Mouse (Mus musculus) midbrain, embryonic 14.5 days (tissue): ENCODE data around the gene Chkb. TPM values are rescaled to one million over a fixed set of nuclear protein-coding genes. Genes with fewer than 3 reads are reported as not detected.

Experiments
- ATAC-seq: fragments of 200-750 bp; cut with Nextera tagmentation; 2 replicates; pipeline ENCODE4 v1.8.0; 2017; ENCODE audit warnings: moderate number of reproducible peaks, moderate library complexity; ENCODE audit not compliant: low FRiP score, low TSS enrichment
- DNase-seq: peaks from one replicate; pipeline ENCODE4 v3.0.0-alpha.2; 2015
- H3K27ac ChIP-seq: fragments of 300-500 bp; sonication (generic); replicated peaks from 2 replicates; pipeline ENCODE4 v1.5.1; 2014; ENCODE audit warnings: mild to moderate bottlenecking, low read depth, low read length, moderate library complexity
- H3K27me3 ChIP-seq: fragments of 300-500 bp; sonication (generic); 2 replicates; pipeline ENCODE4 v1.6.1; 2014; ENCODE audit warnings: low read length, control low read depth, mixed read lengths; ENCODE audit not compliant: control insufficient read depth, insufficient read depth
- H3K36me3 ChIP-seq: fragments of 300-500 bp; sonication (generic); 2 replicates; pipeline ENCODE4 v1.6.1; 2014; ENCODE audit warnings: low read length, control low read depth; ENCODE audit not compliant: control insufficient read depth, insufficient read depth
- H3K4me1 ChIP-seq: fragments of 300-500 bp; sonication (generic); 2 replicates; pipeline ENCODE4 v1.6.1; 2014; ENCODE audit warnings: mild to moderate bottlenecking, antibody characterized with exemption, low read length, control low read depth; ENCODE audit not compliant: control insufficient read depth, insufficient read depth
- H3K4me2 ChIP-seq: fragments of 300-500 bp; sonication (generic); 2 replicates; pipeline ENCODE4 v1.6.1; 2014; ENCODE audit warnings: mild to moderate bottlenecking, low read length, moderate library complexity
- H3K4me3 ChIP-seq: fragments of 300-500 bp; sonication (generic); replicated peaks from 2 replicates; pipeline ENCODE4 v1.5.1; 2014; ENCODE audit warnings: low read depth, low read length
- H3K9ac ChIP-seq: fragments of 300-500 bp; sonication (generic); replicated peaks from 2 replicates; pipeline ENCODE4 v1.6.1; 2014; ENCODE audit warnings: mild to moderate bottlenecking, low read length, moderate library complexity
- H3K9me3 ChIP-seq: fragments of 300-500 bp; sonication (generic); 2 replicates; pipeline ENCODE4 v1.6.1; 2016; ENCODE audit warnings: low read length, control low read depth, mixed read lengths; ENCODE audit not compliant: control insufficient read depth
- WGBS: fragments of 180-500 bp; shearing (Covaris S2); extraction: QIAGEN DNeasy Blood & Tissue Kit; methylation state at CpG from one replicate; pipeline ENCODE4 v1.1.7; 2014; 5-methylcytosine and 5-hydroxymethylcytosine counted together
- polyA plus RNA-seq: library from polyadenylated mRNA; unstranded; fragments of >200 nt; fragmentation: Nextera tagmentation; extraction: Ambion mirVana; gene quantifications from 2 replicates; pipeline ENCODE4 v1.2.1, GENCODE M21; 2014

Chkb gene
- polyA plus RNA-seq, 1 experiment from 2014 or later: 76.3 TPM

DNA sequence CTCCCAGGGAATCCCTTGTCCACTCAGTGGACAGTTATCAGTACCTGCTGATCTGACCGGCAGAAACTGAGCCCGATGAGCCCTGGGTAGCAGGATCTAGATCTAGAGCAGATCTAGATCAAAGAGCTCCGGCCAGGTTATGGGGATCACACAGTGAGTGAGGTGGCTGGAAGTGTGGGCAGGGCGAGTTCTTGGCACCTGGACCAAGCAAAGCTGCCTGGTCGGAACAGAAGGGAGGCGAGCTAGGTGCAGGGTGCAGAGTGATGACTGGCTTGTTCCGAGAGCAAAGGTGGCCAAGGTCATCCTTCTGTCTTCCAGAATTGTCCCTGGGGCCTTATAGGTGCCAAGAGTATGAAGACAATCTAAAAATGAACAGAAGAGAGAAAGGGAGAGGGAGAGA is 30.1 kb upstream of the Chkb start:
- Histone ChIP-seq H3K4me2 (no peak overlapping the region), H3K9me3 (no peaks in the 10 kb centered on the region), H3K4me1 (peaks cover 18% of the 10 kb centered on the region), H3K9ac (no peak overlapping the region), H3K27ac (no peak overlapping the region), H3K4me3 (no peak overlapping the region), H3K36me3 (peaks cover 77% of the 10 kb centered on the region), H3K27me3 (no peaks in the 10 kb centered on the region)
- no peak for ATAC-seq
- whole genome bisulfite sequencing: 93% methylated on average over 7 of the region's 7 CpGs
- DNase-seq: no peak

DNA sequence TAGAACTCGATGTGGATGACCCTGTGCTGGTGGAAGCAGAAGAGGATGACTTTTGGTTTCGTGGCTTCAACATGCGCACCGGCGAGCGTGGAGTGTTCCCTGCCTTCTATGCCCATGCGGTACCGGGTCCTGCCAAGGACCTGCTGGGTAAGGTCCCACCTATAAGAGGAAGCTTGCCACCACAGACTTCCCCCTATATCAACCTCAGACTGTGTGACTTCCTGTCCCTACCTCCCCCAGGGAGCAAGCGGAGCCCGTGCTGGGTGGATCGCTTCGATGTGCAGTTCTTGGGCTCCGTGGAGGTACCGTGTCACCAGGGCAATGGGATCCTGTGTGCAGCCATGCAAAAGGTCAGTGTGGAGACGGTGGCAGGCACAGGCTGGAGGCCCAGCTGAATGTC is 29.2 kb upstream of the Chkb start:
- no peaks in the 10 kb centered on the region for H3K9me3 ChIP-seq
- no peak overlapping the region for H3K4me3 ChIP-seq
- H3K4me1 ChIP-seq: peaks cover 15% of the 10 kb centered on the region
- WGBS: 94% methylated on average over 15 of the region's 15 CpGs
- no peak overlapping the region for H3K4me2 ChIP-seq
- no peak overlapping the region for H3K9ac ChIP-seq
- no peak for DNase-seq
- no peak for ATAC-seq
- no peaks in the 10 kb centered on the region for H3K27me3 ChIP-seq
- peaks cover 77% of the 10 kb centered on the region for H3K36me3 ChIP-seq
- no peak overlapping the region for H3K27ac ChIP-seq

DNA sequence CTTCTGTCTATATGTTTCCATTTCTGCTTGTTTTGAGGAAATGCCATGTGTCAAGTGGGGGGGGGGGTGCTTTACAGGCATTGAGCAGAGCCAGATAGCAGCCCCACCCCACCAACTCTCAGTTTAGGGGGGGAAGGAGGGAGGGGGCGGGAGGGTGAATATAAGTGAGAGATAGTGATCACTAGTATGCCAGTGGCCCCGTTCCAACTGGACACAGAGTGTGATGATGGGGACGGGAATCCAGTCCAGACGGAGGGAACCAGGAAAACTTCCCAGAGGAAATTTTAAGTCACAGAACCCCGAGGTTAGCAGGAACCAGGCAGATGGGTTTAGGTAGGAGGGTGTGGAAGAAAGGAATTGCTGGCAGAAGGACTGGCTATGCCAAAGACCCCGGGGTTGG is 25.9 kb upstream of the Chkb start:
- ATAC-seq (no peak), DNase-seq (no peak)
- H3K4me2 ChIP-seq: peak overlapping the region; percentile 92
- peak overlapping the region; percentile 81 for H3K9ac ChIP-seq
- H3K4me1 ChIP-seq: peaks cover 21% of the 10 kb centered on the region
- peak overlapping the region; percentile 82 for H3K4me3 ChIP-seq
- no peaks in the 10 kb centered on the region for H3K9me3 ChIP-seq
- 0 out of 2 replicates have a peak, but pooled peaks cover 4% of the 10 kb centered on the region for H3K27me3 ChIP-seq
- H3K27ac ChIP-seq: no peak overlapping the region
- WGBS: 79% methylated on average over 6 of the region's 6 CpGs
- peaks cover 47% of the 10 kb centered on the region for H3K36me3 ChIP-seq

GRCm38 (mm10) chr15:89454857-89455256 is 25.1 kb upstream of the Chkb start:
- Histone ChIP-seq H3K9ac (peak overlapping the region; percentile 81), H3K27me3 (0 out of 2 replicates have a peak, but pooled peaks cover 4% of the 10 kb centered on the region), H3K9me3 (no peaks in the 10 kb centered on the region), H3K4me2 (peak overlapping the region; percentile 92), H3K27ac (peak overlapping the region; percentile 90), H3K4me1 (peaks cover 21% of the 10 kb centered on the region), H3K4me3 (peak overlapping the region; percentile 82), H3K36me3 (peaks cover 39% of the 10 kb centered on the region)
- 11% methylated on average over 5 of the region's 6 CpGs for WGBS
- ATAC-seq (0 out of 2 replicates have a peak, but pooled peaks have one; percentile 32), DNase-seq (no peak)

GRCm38 (mm10) chr15:89453865-89454478 is 24.3 kb upstream of the Chkb start, which contains the start of gene Mapk8ip2:
TSS of gene Mapk8ip2 (plus strand) at chr15:89453913.
- under 1% methylated on average over 53 of the region's 53 CpGs for WGBS
- Histone ChIP-seq H3K9me3 (no peaks in the 10 kb centered on the region), H3K27me3 (0 out of 2 replicates have a peak, but pooled peaks cover 4% of the 10 kb centered on the region), H3K27ac (peak within 1 kb of the TSS; percentile 90), H3K4me3 (peak within 1 kb of the TSS; percentile 82), H3K4me2 (peak within 1 kb of the TSS; percentile 92), H3K9ac (peak within 1 kb of the TSS; percentile 81), H3K4me1 (peaks cover 21% of the 10 kb centered on the region), H3K36me3 (peaks cover 32% of the 10 kb centered on the region)
- DNase-seq: peak; percentile 83
- peak; percentile 78 for ATAC-seq

GRCm38 (mm10) chr15:89452906-89453864 is 23.5 kb upstream of the Chkb start:
- WGBS: 5% methylated on average over 24 of the region's 24 CpGs

DNA sequence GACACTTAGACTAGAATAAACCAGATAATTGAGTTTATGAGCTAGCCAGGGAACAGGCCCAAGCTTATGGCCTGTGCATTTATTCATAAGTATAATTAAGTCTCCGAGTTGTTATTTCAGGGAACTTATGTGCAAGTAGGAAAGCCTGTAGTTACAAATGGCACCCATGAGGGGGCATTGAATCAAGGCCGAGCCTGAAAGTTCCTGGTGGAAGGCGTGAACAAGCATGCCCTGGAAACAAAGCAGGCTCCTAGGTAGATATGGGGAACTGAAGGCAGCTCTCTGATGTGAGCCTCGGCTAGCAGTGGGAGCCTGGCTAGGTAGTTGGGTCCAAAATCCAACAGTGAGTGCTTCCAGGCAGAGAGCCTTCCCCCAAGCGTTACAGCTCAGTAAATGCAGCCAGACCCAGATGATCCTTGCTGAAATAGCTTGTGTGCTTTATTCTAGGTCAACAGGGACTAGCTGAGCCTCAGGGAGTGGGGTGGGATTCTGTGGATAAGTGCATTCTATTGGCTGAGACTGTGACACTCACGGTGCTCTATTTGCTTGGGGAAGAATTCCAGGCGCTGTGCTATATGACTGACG is 12.9 kb upstream of the Chkb start:
- H3K4me1 ChIP-seq: no peaks in the 10 kb centered on the region
- no peaks in the 10 kb centered on the region for H3K36me3 ChIP-seq
- DNase-seq (peak; percentile 68), ATAC-seq (no peak)
- no peak overlapping the region for H3K4me2 ChIP-seq
- no peak overlapping the region for H3K4me3 ChIP-seq
- 40% methylated on average over 8 of the region's 8 CpGs for WGBS
- no peak overlapping the region for H3K9ac ChIP-seq
- no peak overlapping the region for H3K27ac ChIP-seq
- no peaks in the 10 kb centered on the region for H3K27me3 ChIP-seq
- H3K9me3 ChIP-seq: no peaks in the 10 kb centered on the region

More at GRCm38 (mm10) chr15:89452906-89453864, 23.5 kb upstream of the Chkb start:
- Histone ChIP-seq H3K4me1 (peaks cover 21% of the 10 kb centered on the region), H3K4me3 (peak overlapping the region; percentile 82), H3K4me2 (peak overlapping the region; percentile 92), H3K9me3 (no peaks in the 10 kb centered on the region), H3K9ac (peak overlapping the region; percentile 81), H3K27ac (peak overlapping the region; percentile 90), H3K36me3 (peaks cover 24% of the 10 kb centered on the region), H3K27me3 (0 out of 2 replicates have a peak, but pooled peaks cover 4% of the 10 kb centered on the region)
- DNase-seq (peak; percentile 71), ATAC-seq (peak; percentile 62; the same call in 1 of the 2 replicates)

GRCm38 (mm10) chr15:89435878-89436277 is 6.2 kb upstream of the Chkb start:
- Histone ChIP-seq H3K27me3 (no peaks in the 10 kb centered on the region), H3K36me3 (no peaks in the 10 kb centered on the region), H3K9ac (no peak overlapping the region), H3K27ac (no peak overlapping the region), H3K9me3 (no peaks in the 10 kb centered on the region), H3K4me1 (no peaks in the 10 kb centered on the region), H3K4me2 (no peak overlapping the region), H3K4me3 (no peak overlapping the region)
- no peak for DNase-seq
- WGBS: 91% methylated on average over 5 of the region's 5 CpGs
- ATAC-seq: no peak
